Mouse (Mus musculus): ENCODE measurements around the gene Rhbdf1. TPM values are rescaled to one million over a fixed set of nuclear protein-coding genes. Genes with fewer than 3 reads are reported as not detected.

Gene Rhbdf1
- total and polyA plus RNA-seq, 3 experiments: 24.7 to 37.6 (median 34.2) TPM

- Histone ChIP-seq H3K4me1 (ENCODE audit: control insufficient read depth in 1 of 2, insufficient read depth in 2 of 2) (peaks cover 5 to 55% of the 10 kb centered on the region in 2 experiments), H3K36me3 (replicated peaks in 1 of 2; ENCODE audit: control insufficient read depth in 1 of 2, insufficient read depth in 1 of 2, low read length in 1 of 2) (peaks cover 34 to 51% of the 10 kb centered on the region in 2 experiments), H3K4me2 (ENCODE audit: insufficient read depth, low read depth, poor library complexity, severe bottlenecking) (peak overlapping the region; percentile 83; the same call in 1 of the 2 replicates), H3K9me3 (replicated peaks; ENCODE audit: low read length) (peaks cover 3% of the 10 kb centered on the region), H3K4me3 (replicated peaks in 1 of 3; ENCODE audit: low read depth in 2 of 3, low read length in 2 of 3, poor library complexity in 1 of 3) (no peak overlapping the region), H3K9ac (ENCODE audit: insufficient read depth, low read depth) (no peak overlapping the region; the same call in 1 of the 2 replicates), H3K79me2 (replicated peaks; ENCODE audit: control insufficient read depth, extremely low read depth, insufficient read depth, poor library complexity, severe bottlenecking) (no peaks in the 10 kb centered on the region), H3K27me3 (replicated peaks) (peaks cover 17% of the 10 kb centered on the region), H3K27ac (ENCODE audit: insufficient read depth, low read depth) (no peak overlapping the region)
- DNase-seq (ENCODE audit: extremely low read depth): no peak
- in situ Hi-C loops (cut with MboI; ENCODE audit: low pct_ligation_motif_present, low pct_unique_long_range_greater_than_20kb, low sequenced_read_pairs): no loop called here
- dilution Hi-C loops (cut with MboI; ENCODE audit: extremely low pct_ligation_motif_present, extremely low pct_unique_long_range_greater_than_20kb, low sequenced_read_pairs): no loop called here
- no peak for TF ChIP-seq EP300 (IDR thresholded peaks at IDR 0.05; ENCODE audit: low read length)
Measured at GRCm38 (mm10) chr11:32227555-32227954, 5.5 kb upstream of the Rhbdf1 start.

- Histone ChIP-seq H3K9ac (ENCODE audit: insufficient read depth, low read depth) (peak overlapping the region; percentile 83), H3K79me2 (replicated peaks; ENCODE audit: control insufficient read depth, extremely low read depth, insufficient read depth, poor library complexity, severe bottlenecking) (no peaks in the 10 kb centered on the region), H3K36me3 (replicated peaks in 1 of 2; ENCODE audit: control insufficient read depth in 1 of 2, insufficient read depth in 1 of 2, low read length in 1 of 2) (peaks cover 30 to 46% of the 10 kb centered on the region in 2 experiments), H3K4me3 (replicated peaks in 1 of 3; ENCODE audit: low read depth in 2 of 3, low read length in 2 of 3, poor library complexity in 1 of 3) (peak overlapping the region; percentile 71 to 78 (median 77)), H3K27me3 (replicated peaks) (peaks cover 19% of the 10 kb centered on the region), H3K9me3 (replicated peaks; ENCODE audit: low read length) (peaks cover 3% of the 10 kb centered on the region), H3K4me2 (ENCODE audit: insufficient read depth, low read depth, poor library complexity, severe bottlenecking) (peak overlapping the region; percentile 83), H3K4me1 (ENCODE audit: control insufficient read depth in 1 of 2, insufficient read depth in 2 of 2) (peaks cover 8 to 58% of the 10 kb centered on the region in 2 experiments), H3K27ac (ENCODE audit: insufficient read depth, low read depth) (no peak overlapping the region)
- TF ChIP-seq MAFK (IDR thresholded peaks at IDR 0.05; ENCODE audit: insufficient replicate concordance, low read length): no peak
- 0 out of 2 replicates have a peak, but pooled peaks have one; percentile 50 for TF ChIP-seq ZMIZ1 (IDR thresholded peaks at IDR 0.05; ENCODE audit: low read depth, low read length)
- no peak for DNase-seq (ENCODE audit: extremely low read depth)
- dilution Hi-C loops (cut with MboI; ENCODE audit: extremely low pct_ligation_motif_present, extremely low pct_unique_long_range_greater_than_20kb, low sequenced_read_pairs): no loop called here
- in situ Hi-C loops (cut with MboI; ENCODE audit: low pct_ligation_motif_present, low pct_unique_long_range_greater_than_20kb, low sequenced_read_pairs): no loop called here
Measured at GRCm38 (mm10) chr11:32227041-32227440, 4.9 kb upstream of the Rhbdf1 start.

GRCm38 (mm10) chr11:32226124-32226871 is 4.2 kb upstream of the Rhbdf1 start, which contains the start of gene Mpg:
Mpg (plus strand) TSS chr11:32226505.
- dilution Hi-C loops (cut with MboI; ENCODE audit: extremely low pct_ligation_motif_present, extremely low pct_unique_long_range_greater_than_20kb, low sequenced_read_pairs): no loop called here
- Histone ChIP-seq H3K9ac (ENCODE audit: insufficient read depth, low read depth) (peak within 1 kb of the TSS; percentile 83), H3K79me2 (replicated peaks; ENCODE audit: control insufficient read depth, extremely low read depth, insufficient read depth, poor library complexity, severe bottlenecking) (no peaks in the 10 kb centered on the region), H3K4me3 (replicated peaks in 1 of 3; ENCODE audit: low read depth in 2 of 3, low read length in 2 of 3, poor library complexity in 1 of 3) (peak within 1 kb of the TSS; percentile 71 to 78 (median 77)), H3K27me3 (replicated peaks) (peaks cover 19% of the 10 kb centered on the region), H3K4me1 (ENCODE audit: control insufficient read depth in 1 of 2, insufficient read depth in 2 of 2) (peaks cover 8 to 59% of the 10 kb centered on the region in 2 experiments), H3K4me2 (ENCODE audit: insufficient read depth, low read depth, poor library complexity, severe bottlenecking) (peak within 1 kb of the TSS; percentile 83), H3K36me3 (replicated peaks in 1 of 2; ENCODE audit: control insufficient read depth in 1 of 2, insufficient read depth in 1 of 2, low read length in 1 of 2) (peaks cover 22 to 38% of the 10 kb centered on the region in 2 experiments), H3K9me3 (replicated peaks; ENCODE audit: low read length) (peaks cover 3% of the 10 kb centered on the region), H3K27ac (ENCODE audit: insufficient read depth, low read depth) (peak within 1 kb of the TSS; percentile 7; the same call in 1 of the 2 replicates)
- in situ Hi-C loops (cut with MboI; ENCODE audit: low pct_ligation_motif_present, low pct_unique_long_range_greater_than_20kb, low sequenced_read_pairs): no loop called here
- DNase-seq (ENCODE audit: extremely low read depth): peak; percentile 95
- TF ChIP-seq MEF2A (IDR thresholded peaks at IDR 0.05; ENCODE audit: borderline replicate concordance, low read depth, low read length) (peak; percentile 56), ZKSCAN1 (IDR thresholded peaks at IDR 0.05; ENCODE audit: borderline replicate concordance, low read depth, low read length) (no peak), ELF1 (IDR thresholded peaks at IDR 0.05; ENCODE audit: low read depth, low read length) (peak; percentile 94), ZMIZ1 (IDR thresholded peaks at IDR 0.05; ENCODE audit: low read depth, low read length) (peak; percentile 97), USF2 (conservative IDR thresholded peaks at IDR 0.05; ENCODE audit: low read depth, low read length) (no peak), SMC3 (IDR thresholded peaks at IDR 0.05; ENCODE audit: low read depth, low read length) (peak; percentile 9; the same call in 1 of the 2 replicates), USF1 (IDR thresholded peaks at IDR 0.05; ENCODE audit: low read depth, low read length) (no peak), MAFK (IDR thresholded peaks at IDR 0.05; ENCODE audit: insufficient replicate concordance, low read length) (no peak), ZC3H11A (IDR thresholded peaks at IDR 0.05; ENCODE audit: low read depth, low read length) (no peak), TCF12 (IDR thresholded peaks at IDR 0.05; ENCODE audit: low read depth, low read length) (peak; percentile 95), HCFC1 (IDR thresholded peaks at IDR 0.05; ENCODE audit: low read depth, low read length) (peak; percentile 70), UBTF (IDR thresholded peaks at IDR 0.05; ENCODE audit: low read depth, low read length) (peak; percentile 79; the same call in 1 of the 2 replicates), KAT2A (IDR thresholded peaks at IDR 0.05; ENCODE audit: insufficient replicate concordance, low read length) (0 out of 2 replicates have a peak, but pooled peaks have one; percentile 50), GABPA (IDR thresholded peaks at IDR 0.05; ENCODE audit: insufficient replicate concordance, low read depth, low read length) (no peak), PAX5 (IDR thresholded peaks at IDR 0.05; ENCODE audit: low read length) (no peak), TBP (conservative IDR thresholded peaks at IDR 0.05; ENCODE audit: low read depth, low read length) (no peak), NELFE (IDR thresholded peaks at IDR 0.05; ENCODE audit: low read depth, low read length) (peak; percentile 99), EP300 (IDR thresholded peaks at IDR 0.05; ENCODE audit: low read length) (no peak), JUN (IDR thresholded peaks at IDR 0.05; ENCODE audit: insufficient read depth, low read depth, low read length) (no peak), SIN3A (IDR thresholded peaks at IDR 0.05; ENCODE audit: low read length) (peak; percentile 58; the same call in 1 of the 2 replicates), NRF1 (IDR thresholded peaks at IDR 0.05; ENCODE audit: low read depth, low read length) (peak; percentile 94), CHD2 (IDR thresholded peaks at IDR 0.05; ENCODE audit: low read length) (peak; percentile 39; the same call in 1 of the 2 replicates)

All from CH12.LX (cell line).